ENCODE assay signal across 10 mouse cellular contexts in genomic region chr16:22348478-22349270, GRCm38 (mm10).
DNase-seq lines count a peak whose midpoint lies in the region; ATAC-seq lines count a peak whose summit lies in the region.
"Had no signal": no experiment of that assay in that cellular context is flagged by ENCODE, and none has a peak within 500 bp of the region (broad histone marks: within the 10 kb centered on the region; RNA-seq: fewer than 3 reads in every experiment).

No protein-coding gene starts in this region.

- no peaks in the 10 kb centered on the region for H3K9me3 ChIP-seq in kidney, embryonic 15.5 days (replicated peaks)

- 37% methylated on average over 16 of the region's 16 CpGs for WGBS in kidney, embryonic 15.5 days

- peaks cover 7% of the 10 kb centered on the region for H3K4me1 ChIP-seq in kidney, embryonic 15.5 days

- H3K36me3 ChIP-seq in kidney, embryonic 15.5 days: no peaks in the 10 kb centered on the region

- no peak overlapping the region for H3K27ac ChIP-seq in kidney, embryonic 15.5 days

- peak overlapping the region; percentile 30 for H3K4me2 ChIP-seq in kidney, embryonic 15.5 days
- H3K4me2 ChIP-seq: liver, embryonic 11.5 days had no signal

- H3K27me3 ChIP-seq in kidney, embryonic 15.5 days: no peaks in the 10 kb centered on the region

- H3K4me3 ChIP-seq in kidney, embryonic 15.5 days (replicated peaks): no peak overlapping the region
- H3K4me3 ChIP-seq: erythroblast, embryonic 14.5 days had no signal

- ATAC-seq in kidney, embryonic 15.5 days (replicated peaks; ENCODE audit: low FRiP score): no peak
- ATAC-seq in frontal cortex, adult (ENCODE audit: low TSS enrichment): peak; percentile 98

- no peak overlapping the region for H3K9ac ChIP-seq in kidney, embryonic 15.5 days

- intact Hi-C loops in left cerebral cortex, postnatal 14 days (cut with DNase I): no loop called here

- DNase-seq in kidney, postnatal 36 days: no peak
- peak; percentile 7 for DNase-seq in adrenal gland, postnatal 25 days
- peak; percentile 81 to 83 for DNase-seq in left cerebral cortex, postnatal 14 days (ENCODE audit: low spot score in 2 of 2)
- DNase-seq in cerebellum, postnatal 10 days: no peak
- no peak for DNase-seq in gastrocnemius, adult 18-20 months (ENCODE audit: low spot score)
- no peak for DNase-seq in gastrocnemius, postnatal 4 days (ENCODE audit: low spot score in 2 of 2)

Comparison
In these comparisons a context has a peak if more than half of its experiments do, and no peak if none do; other contexts are left out.
1. DNase-seq: peak in adrenal gland, postnatal 25 days (single experiment) and left cerebral cortex, postnatal 14 days (2 of 2); none in kidney, postnatal 36 days (0 of 2), cerebellum, postnatal 10 days (0 of 2), gastrocnemius, adult 18-20 months (single experiment) and gastrocnemius, postnatal 4 days (0 of 2).